Mouse (Mus musculus) midbrain, embryonic 12.5 days (tissue): ENCODE measurements around the gene Adamts2. TPM values are rescaled to one million over a fixed set of nuclear protein-coding genes. Genes with fewer than 3 reads are reported as not detected.

ENCODE experiments used
- ATAC-seq: fragments of 200-750 bp; cut with Nextera tagmentation; 2 replicates; pipeline ENCODE4 v1.8.0; 2017; ENCODE audit warnings: low read depth, moderate TSS enrichment, moderate library complexity; ENCODE audit not compliant: low FRiP score
- H3K27ac ChIP-seq: fragments of 300-500 bp; sonication (generic); replicated peaks from 2 replicates; pipeline ENCODE4 v1.5.1; 2016; ENCODE audit warnings: mild to moderate bottlenecking
- H3K27me3 ChIP-seq: fragments of 300-500 bp; sonication (generic); 2 replicates; pipeline ENCODE4 v1.6.1; 2016; ENCODE audit warnings: mild to moderate bottlenecking
- H3K36me3 ChIP-seq: fragments of 300-500 bp; sonication (generic); 2 replicates; pipeline ENCODE4 v1.6.1; 2016
- H3K4me1 ChIP-seq: fragments of 300-500 bp; sonication (generic); 2 replicates; pipeline ENCODE4 v1.6.1; 2016
- H3K4me2 ChIP-seq: fragments of 300-500 bp; sonication (generic); replicated peaks from 2 replicates; pipeline ENCODE4 v1.6.1; 2016; ENCODE audit warnings: mild to moderate bottlenecking, moderate library complexity
- H3K4me3 ChIP-seq: fragments of 300-500 bp; sonication (generic); 2 replicates; pipeline ENCODE4 v1.5.1; 2016; ENCODE audit warnings: mild to moderate bottlenecking
- H3K9ac ChIP-seq: fragments of 300-500 bp; sonication (generic); replicated peaks from 2 replicates; pipeline ENCODE4 v1.6.1; 2016; ENCODE audit warnings: mild to moderate bottlenecking, moderate library complexity
- H3K9me3 ChIP-seq: fragments of 300-500 bp; sonication (generic); 2 replicates; pipeline ENCODE4 v1.6.1; 2016; ENCODE audit warnings: mild to moderate bottlenecking
- WGBS: fragments of 180-500 bp; shearing (Covaris S2); methylation state at CpG from one replicate; pipeline ENCODE4 v1.1.7; 2016; 5-methylcytosine and 5-hydroxymethylcytosine counted together
- polyA plus RNA-seq: library from polyadenylated mRNA; unstranded; fragments of >200 nt; fragmentation: Nextera tagmentation; extraction: Ambion mirVana; gene quantifications from 2 replicates; pipeline ENCODE4 v1.2.1, GENCODE M21; 2016

The Adamts2 gene
- polyA plus RNA-seq, 1 experiment from 2014 or later = 2.7 TPM

GRCm38 (mm10) chr11:50835727-50836126 lies 233.8 kb downstream of the Adamts2 start:
- no peak for ATAC-seq

GRCm38 (mm10) chr11:50841023-50841735 lies 239.3 kb downstream of the Adamts2 start, which contains the start of gene Zfp879:
Zfp879 (minus strand) TSS chr11:50841552.
- H3K4me1 ChIP-seq = peaks cover 7% of the 10 kb centered on the region; the same call in 1 of the 2 replicates
- H3K9ac ChIP-seq = peak within 1 kb of the TSS; percentile 63
- H3K4me2 ChIP-seq = peak within 1 kb of the TSS; percentile 61
- H3K4me3 ChIP-seq = peak within 1 kb of the TSS; percentile 41
- ATAC-seq = peak; percentile 96
- H3K27me3 ChIP-seq = peaks cover 7% of the 10 kb centered on the region; the same call in 1 of the 2 replicates
- WGBS = 22% methylated on average over 22 of the region's 22 CpGs
- peak within 1 kb of the TSS; percentile 50; the same call in 1 of the 2 replicates for H3K27ac ChIP-seq
- no peaks in the 10 kb centered on the region for H3K9me3 ChIP-seq
- no peaks in the 10 kb centered on the region for H3K36me3 ChIP-seq

More at GRCm38 (mm10) chr11:50835727-50836126, 233.8 kb downstream of the Adamts2 start:
- peaks cover 7% of the 10 kb centered on the region; the same call in 1 of the 2 replicates for H3K9me3 ChIP-seq
- H3K4me2 ChIP-seq = no peak overlapping the region
- H3K4me3 ChIP-seq = no peak overlapping the region
- WGBS = 91% methylated on average over 4 of the region's 4 CpGs
- H3K4me1 ChIP-seq = no peaks in the 10 kb centered on the region
- H3K9ac ChIP-seq = no peak overlapping the region
- H3K36me3 ChIP-seq = peaks cover 20% of the 10 kb centered on the region
- H3K27me3 ChIP-seq = no peaks in the 10 kb centered on the region
- no peak overlapping the region for H3K27ac ChIP-seq

GRCm38 (mm10) chr11:50845951-50846350 lies 244.1 kb downstream of the Adamts2 start:
- Histone ChIP-seq H3K27me3 (peaks cover 46% of the 10 kb centered on the region), H3K4me3 (no peak overlapping the region), H3K9ac (no peak overlapping the region), H3K9me3 (no peaks in the 10 kb centered on the region), H3K4me1 (peaks cover 16% of the 10 kb centered on the region), H3K4me2 (no peak overlapping the region), H3K27ac (no peak overlapping the region), H3K36me3 (no peaks in the 10 kb centered on the region)
- no peak for ATAC-seq
- 90% methylated on average over 3 of the region's 3 CpGs for WGBS

GRCm38 (mm10) chr11:50847047-50847446 lies 245.2 kb downstream of the Adamts2 start:
- Histone ChIP-seq H3K27ac (no peak overlapping the region), H3K27me3 (peaks cover 57% of the 10 kb centered on the region), H3K9ac (no peak overlapping the region), H3K4me3 (no peak overlapping the region), H3K4me2 (no peak overlapping the region), H3K9me3 (no peaks in the 10 kb centered on the region), H3K36me3 (no peaks in the 10 kb centered on the region), H3K4me1 (peaks cover 14% of the 10 kb centered on the region)
- ATAC-seq = no peak
- WGBS = 79% methylated on average over 5 of the region's 5 CpGs

- Histone ChIP-seq H3K4me3 (no peak overlapping the region), H3K36me3 (no peaks in the 10 kb centered on the region), H3K4me2 (no peak overlapping the region), H3K9ac (no peak overlapping the region), H3K9me3 (no peaks in the 10 kb centered on the region), H3K27ac (no peak overlapping the region), H3K4me1 (peaks cover 14% of the 10 kb centered on the region), H3K27me3 (peaks cover 70% of the 10 kb centered on the region)
- no peak for ATAC-seq
- 27% methylated on average over 3 of the region's 3 CpGs for WGBS
Observed at GRCm38 (mm10) chr11:50848520-50849137, 246.7 kb downstream of the Adamts2 start.

- peaks cover 70% of the 10 kb centered on the region for H3K27me3 ChIP-seq
- WGBS = 15% methylated on average over 10 of the region's 10 CpGs
- ATAC-seq = no peak
- H3K9ac ChIP-seq = no peak overlapping the region
- H3K27ac ChIP-seq = no peak overlapping the region
- no peaks in the 10 kb centered on the region for H3K9me3 ChIP-seq
- H3K4me1 ChIP-seq = peaks cover 14% of the 10 kb centered on the region
- H3K4me3 ChIP-seq = no peak overlapping the region
- H3K36me3 ChIP-seq = no peaks in the 10 kb centered on the region
- no peak overlapping the region for H3K4me2 ChIP-seq
Observed at GRCm38 (mm10) chr11:50849310-50849709, 247.4 kb downstream of the Adamts2 start.

- Histone ChIP-seq H3K4me2 (peak within 1 kb of the TSS; percentile 92), H3K36me3 (no peaks in the 10 kb centered on the region), H3K4me1 (peaks cover 14% of the 10 kb centered on the region), H3K27ac (no peak within 1 kb of the TSS), H3K9me3 (no peaks in the 10 kb centered on the region), H3K27me3 (peaks cover 65% of the 10 kb centered on the region), H3K9ac (peak within 1 kb of the TSS; percentile 43), H3K4me3 (peak within 1 kb of the TSS; percentile 48)
- WGBS = 3% methylated on average over 11 of the region's 11 CpGs
- ATAC-seq = no peak
Observed at GRCm38 (mm10) chr11:50850177-50850735, 248.4 kb downstream of the Adamts2 start, which contains the start of gene Grm6. Grm6 (plus strand) TSS chr11:50850685.

- Histone ChIP-seq H3K9me3 (no peaks in the 10 kb centered on the region), H3K36me3 (no peaks in the 10 kb centered on the region), H3K27me3 (peaks cover 63% of the 10 kb centered on the region), H3K4me3 (peak overlapping the region; percentile 48), H3K27ac (no peak overlapping the region), H3K4me1 (peaks cover 14% of the 10 kb centered on the region), H3K9ac (peak overlapping the region; percentile 43), H3K4me2 (peak overlapping the region; percentile 92)
- WGBS = under 1% methylated on average over 72 of the region's 72 CpGs
- ATAC-seq = peak; percentile 41; the same call in 1 of the 2 replicates
Observed at GRCm38 (mm10) chr11:50850989-50851601, 249.2 kb downstream of the Adamts2 start.

Other genes with a start within 250 kb of the Adamts2 start
- not detected in 2 replicates for gene Cby3, start 247.6 kb upstream of the Adamts2 start, polyA plus RNA-seq
- gene Hnrnph1, start 225.1 kb upstream of the Adamts2 start, polyA plus RNA-seq = 699 and 705 TPM in 2 replicates
- gene Rufy1, start 171.0 kb upstream of the Adamts2 start, polyA plus RNA-seq = 26.7 and 32.8 TPM in 2 replicates
- gene Zfp354c, start 225.6 kb downstream of the Adamts2 start, polyA plus RNA-seq = 58.1 and 59.2 TPM in 2 replicates
- 1.1 and 1.8 TPM in 2 replicates for gene Zfp879, start 239.5 kb downstream of the Adamts2 start, polyA plus RNA-seq
- gene Grm6, start 248.6 kb downstream of the Adamts2 start, polyA plus RNA-seq = not detected in 2 replicates